ENCODE assay signal across 9 mouse cellular contexts in genomic region chr17:25080210-25080609, GRCm38 (mm10). TPM values are rescaled to one million over a fixed set of nuclear protein-coding genes. Genes with fewer than 3 reads are reported as not detected.
A peak's percentile ranks its signal among the peaks of the same experiment; 100 is the strongest.
DNase-seq lines count a peak whose midpoint lies in the region; ATAC-seq lines count a peak whose summit lies in the region.
"Had no signal": no experiment of that assay in that cellular context is flagged by ENCODE, and none has a peak within 500 bp of the region (broad histone marks: within the 10 kb centered on the region; RNA-seq: fewer than 3 reads in every experiment).

No protein-coding gene starts in this region.

- ATAC-seq in lung, embryonic 16.5 days (ENCODE audit: low read depth), result no peak
- no peak for ATAC-seq in heart, embryonic 14.5 days (ENCODE audit: insufficient number of reproducible peaks, insufficient read depth, low FRiP score, low read depth)
- no peak for ATAC-seq in limb, embryonic 12.5 days (ENCODE audit: insufficient number of reproducible peaks, insufficient read depth, low FRiP score, low TSS enrichment, low read depth)
- ATAC-seq in stomach, embryonic 14.5 days (ENCODE audit: insufficient number of reproducible peaks, insufficient read depth, low FRiP score, low read depth), result no peak
- ATAC-seq: Patski had no signal

- peak overlapping the region; percentile 64 for H3K4me2 ChIP-seq in lung, embryonic 16.5 days (ENCODE audit: low read depth, low read length)
- peak overlapping the region; percentile 60 for H3K4me2 ChIP-seq in heart, embryonic 14.5 days (ENCODE audit: low read length)
- no peak overlapping the region for H3K4me2 ChIP-seq in limb, embryonic 12.5 days
- peak overlapping the region; percentile 34 for H3K4me2 ChIP-seq in stomach, embryonic 14.5 days (replicated peaks; ENCODE audit: low read depth, low read length)

- H3K27ac ChIP-seq in lung, embryonic 16.5 days (ENCODE audit: low read length), result peak overlapping the region; percentile 91
- peak overlapping the region; percentile 74 to 81 for H3K27ac ChIP-seq in heart, embryonic 14.5 days (replicated peaks in 1 of 2; ENCODE audit: control insufficient read depth in 1 of 2, insufficient read depth in 1 of 2, low read depth in 2 of 2, low read length in 2 of 2)
- H3K27ac ChIP-seq in limb, embryonic 12.5 days, result peak overlapping the region; percentile 70
- peak overlapping the region; percentile 98 for H3K27ac ChIP-seq in stomach, embryonic 14.5 days (ENCODE audit: low read length)

- H3K4me3 ChIP-seq in lung, embryonic 16.5 days (ENCODE audit: low read length), result peak overlapping the region; percentile 65
- H3K4me3 ChIP-seq in heart, embryonic 14.5 days (ENCODE audit: control insufficient read depth in 1 of 2, insufficient read depth in 1 of 2, low read depth in 1 of 2, low read length in 2 of 2), result peak overlapping the region; percentile 45 to 47
- H3K4me3 ChIP-seq in limb, embryonic 12.5 days (replicated peaks), result peak overlapping the region; percentile 20
- H3K4me3 ChIP-seq in stomach, embryonic 14.5 days (ENCODE audit: low read depth, low read length), result peak overlapping the region; percentile 25

- 62% methylated on average over 13 of the region's 13 CpGs for WGBS in lung, embryonic 16.5 days
- WGBS in heart, embryonic 14.5 days, result 73% methylated on average over 13 of the region's 13 CpGs
- 90% methylated on average over 13 of the region's 13 CpGs for whole genome bisulfite sequencing in limb, embryonic 12.5 days
- 88% methylated on average over 13 of the region's 13 CpGs for WGBS in stomach, embryonic 14.5 days

- H3K9ac ChIP-seq in lung, embryonic 16.5 days (ENCODE audit: low read length), result peak overlapping the region; percentile 82
- peak overlapping the region; percentile 72 for H3K9ac ChIP-seq in heart, embryonic 14.5 days (ENCODE audit: low read length)
- H3K9ac ChIP-seq in limb, embryonic 12.5 days (replicated peaks), result 0 out of 2 replicates have a peak overlapping the region, but pooled peaks have one; percentile 31
- peak overlapping the region; percentile 22; the same call in 1 of the 2 replicates for H3K9ac ChIP-seq in stomach, embryonic 14.5 days (replicated peaks; ENCODE audit: low read depth, low read length)

- H3K36me3 ChIP-seq in lung, embryonic 16.5 days (ENCODE audit: control insufficient read depth, insufficient read depth, low read length), result peaks cover 3% of the 10 kb centered on the region; the same call in 1 of the 2 replicates
- H3K36me3 ChIP-seq in heart, embryonic 14.5 days (ENCODE audit: control insufficient read depth, insufficient read depth, low read length), result peaks cover 9% of the 10 kb centered on the region; the same call in 1 of the 2 replicates
- H3K36me3 ChIP-seq in limb, embryonic 12.5 days, result peaks cover 20% of the 10 kb centered on the region
- H3K36me3 ChIP-seq in stomach, embryonic 14.5 days (ENCODE audit: control insufficient read depth, insufficient read depth, low read length), result no peaks in the 10 kb centered on the region

- no peaks in the 10 kb centered on the region for H3K27me3 ChIP-seq in lung, embryonic 16.5 days (ENCODE audit: control insufficient read depth, insufficient read depth, low read depth, low read length)
- H3K27me3 ChIP-seq in heart, embryonic 14.5 days (ENCODE audit: control insufficient read depth, insufficient read depth, low read length), result no peaks in the 10 kb centered on the region
- H3K27me3 ChIP-seq in limb, embryonic 12.5 days, result no peaks in the 10 kb centered on the region
- H3K27me3 ChIP-seq in stomach, embryonic 14.5 days (ENCODE audit: control insufficient read depth, insufficient read depth, low read length), result no peaks in the 10 kb centered on the region
- H3K27me3 ChIP-seq: Patski had no signal

- H3K4me1 ChIP-seq in lung, embryonic 16.5 days (replicated peaks; ENCODE audit: control insufficient read depth, insufficient read depth, low read length), result peaks cover 43% of the 10 kb centered on the region
- peaks cover 37 to 49% of the 10 kb centered on the region in 2 experiments for H3K4me1 ChIP-seq in heart, embryonic 14.5 days (ENCODE audit: control insufficient read depth in 2 of 2, insufficient read depth in 2 of 2, low read length in 2 of 2)
- peaks cover 54% of the 10 kb centered on the region for H3K4me1 ChIP-seq in limb, embryonic 12.5 days (replicated peaks)
- peaks cover 48% of the 10 kb centered on the region for H3K4me1 ChIP-seq in stomach, embryonic 14.5 days (ENCODE audit: control insufficient read depth, insufficient read depth, low read length)

- H3K9me3 ChIP-seq in lung, embryonic 16.5 days (ENCODE audit: control insufficient read depth, low read length), result no peaks in the 10 kb centered on the region
- H3K9me3 ChIP-seq in heart, embryonic 14.5 days (ENCODE audit: control insufficient read depth, low read length), result no peaks in the 10 kb centered on the region
- H3K9me3 ChIP-seq in limb, embryonic 12.5 days, result no peaks in the 10 kb centered on the region
- no peaks in the 10 kb centered on the region for H3K9me3 ChIP-seq in stomach, embryonic 14.5 days (ENCODE audit: control insufficient read depth, low read depth, low read length)

- DNase-seq in lung, postnatal 25 days (ENCODE audit: low spot score), result no peak
- no peak for DNase-seq in embryo, embryonic 10.5 days (ENCODE audit: low spot score)
- no peak for DNase-seq in spleen, adult 18-20 months
- DNase-seq: thymus, adult 2 months had no signal

RNA-seq across cellular contexts. Expression of gene Tmem204, which starts 3.2 kb away (rescaled TPM):
- polyA plus RNA-seq in lung, embryonic 16.5 days (2015; fragmentation: Nextera tagmentation; extraction: Ambion mirVana), result 108 and 122 TPM in 2 replicates
- 19.5 and 23.4 TPM in 2 replicates for polyA plus RNA-seq in heart, embryonic 14.5 days (2014; fragmentation: Nextera tagmentation; extraction: Ambion mirVana)
- polyA plus RNA-seq in limb, embryonic 12.5 days (2016; fragmentation: Nextera tagmentation; extraction: Ambion mirVana), result 11.0 and 12.0 TPM in 2 replicates
- polyA plus RNA-seq in stomach, embryonic 14.5 days (2014; fragmentation: Nextera tagmentation; extraction: Ambion mirVana), result 21.6 TPM in 2 replicates

RNA-seq across cellular contexts. Expression of gene Telo2, which starts 35.6 kb away (rescaled TPM):
- polyA plus RNA-seq in lung, embryonic 16.5 days (2015; fragmentation: Nextera tagmentation; extraction: Ambion mirVana), result 42.4 and 49.6 TPM in 2 replicates
- 19.3 and 27.8 TPM in 2 replicates for polyA plus RNA-seq in heart, embryonic 14.5 days (2014; fragmentation: Nextera tagmentation; extraction: Ambion mirVana)
- polyA plus RNA-seq in limb, embryonic 12.5 days (2016; fragmentation: Nextera tagmentation; extraction: Ambion mirVana), result 58.0 and 60.1 TPM in 2 replicates
- 38.2 and 40.5 TPM in 2 replicates for polyA plus RNA-seq in stomach, embryonic 14.5 days (2014; fragmentation: Nextera tagmentation; extraction: Ambion mirVana)

RNA-seq across cellular contexts. Expression of gene Ptx4, which starts 40.4 kb away (rescaled TPM):
- polyA plus RNA-seq in lung, embryonic 16.5 days (2015; fragmentation: Nextera tagmentation; extraction: Ambion mirVana), result 0.19 TPM in 1 of 2 replicates, not detected in the other
- 0.14 and 0.44 TPM in 2 replicates for polyA plus RNA-seq in heart, embryonic 14.5 days (2014; fragmentation: Nextera tagmentation; extraction: Ambion mirVana)
- 0.31 and 0.42 TPM in 2 replicates for polyA plus RNA-seq in limb, embryonic 12.5 days (2016; fragmentation: Nextera tagmentation; extraction: Ambion mirVana)
- 0.16 and 0.28 TPM in 2 replicates for polyA plus RNA-seq in stomach, embryonic 14.5 days (2014; fragmentation: Nextera tagmentation; extraction: Ambion mirVana)
- polyA plus RNA-seq: thymus, adult 2 months had no signal

RNA-seq across cellular contexts. Expression of gene Clcn7, which starts 53.0 kb away (rescaled TPM):
- 22.1 and 22.5 TPM in 2 replicates for polyA plus RNA-seq in lung, embryonic 16.5 days (2015; fragmentation: Nextera tagmentation; extraction: Ambion mirVana)
- 16.4 and 17.2 TPM in 2 replicates for polyA plus RNA-seq in heart, embryonic 14.5 days (2014; fragmentation: Nextera tagmentation; extraction: Ambion mirVana)
- polyA plus RNA-seq in limb, embryonic 12.5 days (2016; fragmentation: Nextera tagmentation; extraction: Ambion mirVana), result 24.6 and 26.0 TPM in 2 replicates
- polyA plus RNA-seq in stomach, embryonic 14.5 days (2014; fragmentation: Nextera tagmentation; extraction: Ambion mirVana), result 19.7 and 20.4 TPM in 2 replicates

Comparison
In these comparisons a context has a peak if more than half of its experiments do, and no peak if none do; other contexts are left out.
1. H3K9ac ChIP-seq: peak in every context shown above with its lines; median percentile 82 in lung, embryonic 16.5 days; 72 in heart, embryonic 14.5 days; 31 in limb, embryonic 12.5 days; 22 in stomach, embryonic 14.5 days.